Mouse (Mus musculus): Measurements from ENCODE around the gene Defb45. TPM values are rescaled to one million over a fixed set of nuclear protein-coding genes. Genes with fewer than 3 reads are reported as not detected.

Gene Defb45
- total RNA-seq, 2 experiments from 2014 or later, result not detected

Other genes with a start within 250 kb of the Defb45 start
- not detected in 2 replicates for gene Nrsn2, start 222.8 kb downstream of the Defb45 start, total RNA-seq (2014; fragmentation: Nextera tagmentation)
- gene Nrsn2, start 222.8 kb downstream of the Defb45 start, total RNA-seq (2017), result not detected in 2 replicates
- 8.6 and 10.5 TPM in 2 replicates for gene Sox12, start 201.3 kb downstream of the Defb45 start, total RNA-seq (2014; fragmentation: Nextera tagmentation)
- 1.5 and 2.4 TPM in 2 replicates for gene Sox12, start 201.3 kb downstream of the Defb45 start, total RNA-seq (2017)
- gene Zcchc3, start 184.4 kb downstream of the Defb45 start, total RNA-seq (2014; fragmentation: Nextera tagmentation), result 3.7 and 9.4 TPM in 2 replicates
- 4.8 and 4.9 TPM in 2 replicates for gene Zcchc3, start 184.4 kb downstream of the Defb45 start, total RNA-seq (2017)
- 0.75 TPM in 1 of 2 replicates, not detected in the other for gene 6820408C15Rik, start 183.8 kb downstream of the Defb45 start, total RNA-seq (2014; fragmentation: Nextera tagmentation)
- not detected in 2 replicates for gene 6820408C15Rik, start 183.8 kb downstream of the Defb45 start, total RNA-seq (2017)
- not detected in 2 replicates for gene Defb23, start 134.8 kb downstream of the Defb45 start, total RNA-seq (2014; fragmentation: Nextera tagmentation)
- gene Defb23, start 134.8 kb downstream of the Defb45 start, total RNA-seq (2017), result not detected in 2 replicates
- not detected in 2 replicates for gene Defb20, start 122.3 kb downstream of the Defb45 start, total RNA-seq (2014; fragmentation: Nextera tagmentation)
- gene Defb20, start 122.3 kb downstream of the Defb45 start, total RNA-seq (2017), result not detected in 2 replicates
- not detected in 2 replicates for gene Defb22, start 109.3 kb downstream of the Defb45 start, total RNA-seq (2014; fragmentation: Nextera tagmentation)
- gene Defb22, start 109.3 kb downstream of the Defb45 start, total RNA-seq (2017), result not detected in 2 replicates
- not detected in 2 replicates for gene Defb26, start 87.7 kb downstream of the Defb45 start, total RNA-seq (2014; fragmentation: Nextera tagmentation)
- gene Defb26, start 87.7 kb downstream of the Defb45 start, total RNA-seq (2017), result not detected in 2 replicates
- not detected in 2 replicates for gene Defb28, start 81.1 kb downstream of the Defb45 start, total RNA-seq (2014; fragmentation: Nextera tagmentation)
- not detected in 2 replicates for gene Defb28, start 81.1 kb downstream of the Defb45 start, total RNA-seq (2017)
- gene Defb29, start 59.3 kb downstream of the Defb45 start, total RNA-seq (2014; fragmentation: Nextera tagmentation), result not detected in 2 replicates
- not detected in 2 replicates for gene Defb29, start 59.3 kb downstream of the Defb45 start, total RNA-seq (2017)
- gene Gm17416, start 30.1 kb downstream of the Defb45 start, total RNA-seq (2014; fragmentation: Nextera tagmentation), result not detected in 2 replicates
- gene Gm17416, start 30.1 kb downstream of the Defb45 start, total RNA-seq (2017), result not detected in 2 replicates
- gene Defb21, start 26.7 kb downstream of the Defb45 start, total RNA-seq (2014; fragmentation: Nextera tagmentation), result not detected in 2 replicates
- not detected in 2 replicates for gene Defb21, start 26.7 kb downstream of the Defb45 start, total RNA-seq (2017)
- not detected in 2 replicates for gene Defb19, start 19.1 kb downstream of the Defb45 start, total RNA-seq (2014; fragmentation: Nextera tagmentation)
- not detected in 2 replicates for gene Defb19, start 19.1 kb downstream of the Defb45 start, total RNA-seq (2017)
- gene Defb36, start 4.9 kb upstream of the Defb45 start, total RNA-seq (2014; fragmentation: Nextera tagmentation), result not detected in 2 replicates
- gene Defb36, start 4.9 kb upstream of the Defb45 start, total RNA-seq (2017), result not detected in 2 replicates
- gene Defb25, start 23.7 kb upstream of the Defb45 start, total RNA-seq (2014; fragmentation: Nextera tagmentation), result not detected in 2 replicates
- gene Defb25, start 23.7 kb upstream of the Defb45 start, total RNA-seq (2017), result not detected in 2 replicates
- 0.45 TPM in 1 of 2 replicates, not detected in the other for gene Rem1, start 27.6 kb upstream of the Defb45 start, total RNA-seq (2014; fragmentation: Nextera tagmentation)
- gene Rem1, start 27.6 kb upstream of the Defb45 start, total RNA-seq (2017), result not detected in 2 replicates
- gene H13, start 70.1 kb upstream of the Defb45 start, total RNA-seq (2014; fragmentation: Nextera tagmentation), result 180 and 213 TPM in 2 replicates
- gene H13, start 70.1 kb upstream of the Defb45 start, total RNA-seq (2017), result 150 and 235 TPM in 2 replicates
- 11.7 and 14.5 TPM in 2 replicates for gene Mcts2, start 87.6 kb upstream of the Defb45 start, total RNA-seq (2014; fragmentation: Nextera tagmentation)
- gene Mcts2, start 87.6 kb upstream of the Defb45 start, total RNA-seq (2017), result 5.7 and 10.9 TPM in 2 replicates
- 5.5 and 7.6 TPM in 2 replicates for gene Id1, start 136.9 kb upstream of the Defb45 start, total RNA-seq (2014; fragmentation: Nextera tagmentation)
- gene Id1, start 136.9 kb upstream of the Defb45 start, total RNA-seq (2017), result 5.0 and 6.6 TPM in 2 replicates
- 6.8 and 13.0 TPM in 2 replicates for gene Cox4i2, start 154.8 kb upstream of the Defb45 start, total RNA-seq (2014; fragmentation: Nextera tagmentation)
- gene Cox4i2, start 154.8 kb upstream of the Defb45 start, total RNA-seq (2017), result 6.0 TPM in 1 of 2 replicates, not detected in the other
- 13.2 and 27.8 TPM in 2 replicates for gene Bcl2l1, start 232.3 kb upstream of the Defb45 start, total RNA-seq (2014; fragmentation: Nextera tagmentation)
- gene Bcl2l1, start 232.3 kb upstream of the Defb45 start, total RNA-seq (2017), result 10.3 and 25.2 TPM in 2 replicates
- gene Tpx2, start 248.6 kb upstream of the Defb45 start, total RNA-seq (2014; fragmentation: Nextera tagmentation), result 51.4 and 56.0 TPM in 2 replicates
- 96.9 and 105 TPM in 2 replicates for gene Tpx2, start 248.6 kb upstream of the Defb45 start, total RNA-seq (2017)